Mouse (Mus musculus) C2C12 (cell line): ENCODE results near the gene Cd79b. TPM values are rescaled to one million over a fixed set of nuclear protein-coding genes. Genes with fewer than 3 reads are reported as not detected.

ENCODE experiments used
- H3K27me3 ChIP-seq: one replicate; pipeline ENCODE4 v1.6.1; 2011; ENCODE audit not compliant: control insufficient read depth, insufficient read depth, insufficient read length
- H3K36me3 ChIP-seq: one replicate; pipeline ENCODE4 v1.6.1; 2011; ENCODE audit not compliant: control insufficient read depth, insufficient read depth
- H3K4me3 ChIP-seq: one replicate; pipeline ENCODE4 v1.5.1; 2011; ENCODE audit warnings: mild to moderate bottlenecking, control low read depth; ENCODE audit not compliant: poor library complexity, insufficient read depth, severe bottlenecking
- H3K79me2 ChIP-seq: one replicate; pipeline ENCODE4 v1.6.1; 2011; ENCODE audit not compliant: control insufficient read depth, insufficient read depth
- H3K79me3 ChIP-seq: one replicate; pipeline ENCODE4 v1.6.1; 2011; ENCODE audit warnings: low read depth, control low read depth
- H3ac ChIP-seq: one replicate; pipeline ENCODE3; 2011; ENCODE audit warnings: low read depth; ENCODE audit not compliant: control insufficient read depth, insufficient read length
- CEBPB ChIP-seq: IDR thresholded peaks from one replicate; pipeline ENCODE4 v1.6.1; 2011; ENCODE audit warnings: low read depth, mild to moderate bottlenecking, control low read depth, moderate library complexity
- CTCF ChIP-seq: IDR thresholded peaks from one replicate; pipeline ENCODE4 v1.5.1; 2011; ENCODE audit not compliant: control insufficient read depth, insufficient read depth, insufficient read length
- FOSL1 ChIP-seq: IDR thresholded peaks from one replicate; pipeline ENCODE4 v1.8.0; 2011; ENCODE audit warnings: mild to moderate bottlenecking, low read length; ENCODE audit not compliant: poor library complexity, insufficient read depth, severe bottlenecking
- MAX ChIP-seq: IDR thresholded peaks from one replicate; pipeline ENCODE4 v1.6.1; 2011; ENCODE audit warnings: mild to moderate bottlenecking, control low read depth
- MYOD1 ChIP-seq: IDR thresholded peaks from one replicate; pipeline ENCODE4 v1.6.1; 2011; ENCODE audit warnings: low read depth; ENCODE audit not compliant: control insufficient read depth, insufficient read length
- MYOG ChIP-seq: IDR thresholded peaks from one replicate; pipeline ENCODE4 v1.6.1; 2011; ENCODE audit not compliant: control insufficient read depth, insufficient read length; ENCODE audit errors: extremely low read depth
- USF1 ChIP-seq: IDR thresholded peaks from one replicate; pipeline ENCODE4 v1.6.1; 2011; ENCODE audit warnings: low read depth, mild to moderate bottlenecking, control low read depth, moderate library complexity
- polyA plus RNA-seq: library from polyadenylated mRNA; unstranded; fragments of >200 nt; fragmentation: generic; extraction: Trizol; gene quantifications from one replicate; pipeline ENCODE4 v1.2.1, GENCODE M21; 2012; ENCODE audit warnings: missing spikeins

Gene Cd79b
- polyA plus RNA-seq, 1 experiment = not detected

DNA sequence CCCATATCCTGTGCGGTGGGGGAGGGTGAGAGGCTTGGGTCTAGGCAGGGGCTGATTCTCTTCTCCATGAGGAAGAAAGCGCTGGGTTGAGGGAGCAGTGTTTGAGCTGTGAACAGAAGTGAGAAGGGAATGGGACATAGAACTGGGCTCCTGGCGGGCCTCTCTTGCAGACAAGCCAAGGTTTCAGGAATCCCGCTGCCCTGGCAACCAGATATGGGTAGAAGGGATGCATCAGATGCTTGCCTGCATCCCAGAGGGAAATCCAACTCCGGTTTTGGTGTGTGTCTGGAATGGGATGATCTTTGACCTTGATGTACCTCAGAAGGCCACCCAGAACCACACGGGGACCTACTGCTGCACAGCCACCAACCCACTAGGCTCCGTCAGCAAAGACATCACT is 28.4 kb downstream of the Cd79b start:
- Histone ChIP-seq H3K27me3 (no peaks in the 10 kb centered on the region), H3K79me3 (no peaks in the 10 kb centered on the region), H3K79me2 (no peaks in the 10 kb centered on the region), H3K4me3 (no peak overlapping the region), H3K36me3 (no peaks in the 10 kb centered on the region), H3ac (no peak overlapping the region)
- TF ChIP-seq MYOD1 = no peak
- no peak for TF ChIP-seq MAX
- TF ChIP-seq FOSL1 = no peak
- no peak for TF ChIP-seq USF1
- no peak for TF ChIP-seq CTCF
- no peak for TF ChIP-seq MYOG
- no peak for TF ChIP-seq CEBPB

DNA sequence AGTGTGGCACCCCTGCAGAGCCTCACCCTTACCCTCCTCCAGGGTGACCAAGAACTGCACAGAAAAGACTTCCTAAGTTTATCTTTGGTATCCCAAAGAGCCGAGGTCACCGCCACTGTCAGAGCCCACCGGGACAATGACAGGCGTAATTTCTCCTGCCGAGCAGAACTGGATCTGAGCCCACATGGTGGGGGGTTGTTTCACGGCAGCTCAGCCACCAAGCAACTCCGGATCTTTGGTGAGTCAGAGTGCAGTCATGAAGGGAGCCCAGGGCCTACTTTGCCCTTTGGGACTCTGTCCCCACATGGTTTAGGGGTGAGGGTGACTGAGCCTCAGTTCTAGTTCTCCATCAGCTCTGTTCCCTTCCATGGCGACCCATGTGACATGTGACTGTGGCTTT is 30.4 kb downstream of the Cd79b start:
- no peaks in the 10 kb centered on the region for H3K79me3 ChIP-seq
- no peak overlapping the region for H3ac ChIP-seq
- no peaks in the 10 kb centered on the region for H3K79me2 ChIP-seq
- H3K27me3 ChIP-seq = no peaks in the 10 kb centered on the region
- H3K4me3 ChIP-seq = no peak overlapping the region
- TF ChIP-seq CTCF = no peak
- peak; percentile 8 for TF ChIP-seq FOSL1
- TF ChIP-seq MAX = peak; percentile 13
- no peak for TF ChIP-seq MYOG
- TF ChIP-seq MYOD1 = no peak
- TF ChIP-seq USF1 = peak; percentile 3
- H3K36me3 ChIP-seq = no peaks in the 10 kb centered on the region

DNA sequence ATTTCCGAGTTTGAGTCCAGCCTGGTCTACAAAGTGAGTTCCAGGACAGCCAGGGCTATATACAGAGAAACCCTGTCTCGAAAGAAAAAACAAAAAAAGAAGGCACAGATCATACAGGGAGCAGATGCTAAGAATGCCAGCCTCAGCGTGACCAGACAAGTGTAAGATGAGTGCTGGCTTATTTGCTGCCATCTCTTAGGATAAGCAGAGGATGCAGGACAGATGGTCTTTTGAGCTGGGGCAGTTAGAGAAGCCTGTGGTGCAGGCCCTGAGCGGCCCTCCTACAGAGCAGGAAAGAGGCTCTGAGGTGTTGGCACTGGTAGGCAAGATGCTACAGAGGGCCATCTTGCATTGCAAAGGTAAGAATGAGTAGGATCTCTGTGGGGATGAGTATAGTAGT is 31.2 kb downstream of the Cd79b start:
- H3K79me3 ChIP-seq = no peaks in the 10 kb centered on the region
- TF ChIP-seq FOSL1 = no peak
- no peak for TF ChIP-seq MYOD1
- no peak for TF ChIP-seq USF1
- no peak for TF ChIP-seq MAX
- TF ChIP-seq MYOG = no peak
- TF ChIP-seq CTCF = no peak
- no peak for TF ChIP-seq CEBPB
- no peaks in the 10 kb centered on the region for H3K36me3 ChIP-seq
- no peak overlapping the region for H3ac ChIP-seq
- H3K79me2 ChIP-seq = no peaks in the 10 kb centered on the region
- H3K27me3 ChIP-seq = no peaks in the 10 kb centered on the region
- H3K4me3 ChIP-seq = no peak overlapping the region

DNA sequence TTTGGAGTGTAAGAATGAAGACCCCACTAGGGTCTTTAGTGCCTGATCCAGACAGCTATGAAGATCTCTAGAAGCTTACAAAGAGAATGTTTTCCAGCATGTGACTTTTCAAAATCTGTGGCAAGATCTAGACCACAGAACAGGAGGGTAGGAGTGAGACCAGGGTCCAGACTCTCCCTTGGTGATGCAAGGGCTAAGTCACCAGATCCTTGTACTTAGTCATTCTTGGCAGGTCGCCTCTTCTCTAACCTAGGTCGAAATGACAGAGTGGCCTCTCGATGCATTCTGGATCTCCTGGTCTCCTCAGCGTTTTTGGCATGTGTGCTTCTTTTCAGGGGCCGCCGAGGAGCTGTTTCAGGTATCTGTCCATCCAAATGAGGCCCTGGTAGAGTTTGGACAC is 32.1 kb downstream of the Cd79b start:
- Histone ChIP-seq H3K79me2 (no peaks in the 10 kb centered on the region), H3K27me3 (no peaks in the 10 kb centered on the region), H3ac (no peak overlapping the region), H3K79me3 (no peaks in the 10 kb centered on the region), H3K36me3 (no peaks in the 10 kb centered on the region), H3K4me3 (no peak overlapping the region)
- no peak for TF ChIP-seq MAX
- TF ChIP-seq USF1 = peak; percentile 11
- no peak for TF ChIP-seq CTCF

DNA sequence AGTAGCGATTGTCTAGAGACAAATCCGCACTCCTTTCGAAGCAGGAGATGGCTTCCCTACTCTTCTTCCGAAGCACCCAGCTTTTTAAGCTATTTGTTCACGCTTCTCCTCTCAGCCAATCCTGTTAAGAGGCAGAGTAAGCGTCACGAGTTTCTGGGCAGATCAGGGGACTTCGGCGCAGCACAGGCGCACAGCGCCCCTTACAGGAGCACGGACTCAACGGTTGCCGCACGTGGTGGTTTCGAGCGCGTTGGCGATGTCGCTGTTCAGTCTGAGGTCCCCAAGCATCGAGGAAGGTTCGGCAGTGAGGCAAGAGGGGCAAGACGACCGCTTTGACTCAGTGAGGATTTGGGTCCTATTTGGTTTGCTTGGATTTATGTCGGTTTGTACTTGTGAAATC is 38.1 kb downstream of the Cd79b start, which contains the start of gene Tcam1:
Gene Tcam1 (plus strand): TSS at position 219 of the 400 bp plus-strand sequence.
- Histone ChIP-seq H3K79me2 (peaks cover 11% of the 10 kb centered on the region), H3K27me3 (no peaks in the 10 kb centered on the region), H3K79me3 (peaks cover 8% of the 10 kb centered on the region), H3K4me3 (no peak within 1 kb of the TSS), H3K36me3 (no peaks in the 10 kb centered on the region), H3ac (no peak within 1 kb of the TSS)
- TF ChIP-seq USF1 (peak; percentile 27), CTCF (peak; percentile 94), MYOD1 (no peak), FOSL1 (no peak), CEBPB (no peak), MAX (peak; percentile 88), MYOG (no peak)

DNA sequence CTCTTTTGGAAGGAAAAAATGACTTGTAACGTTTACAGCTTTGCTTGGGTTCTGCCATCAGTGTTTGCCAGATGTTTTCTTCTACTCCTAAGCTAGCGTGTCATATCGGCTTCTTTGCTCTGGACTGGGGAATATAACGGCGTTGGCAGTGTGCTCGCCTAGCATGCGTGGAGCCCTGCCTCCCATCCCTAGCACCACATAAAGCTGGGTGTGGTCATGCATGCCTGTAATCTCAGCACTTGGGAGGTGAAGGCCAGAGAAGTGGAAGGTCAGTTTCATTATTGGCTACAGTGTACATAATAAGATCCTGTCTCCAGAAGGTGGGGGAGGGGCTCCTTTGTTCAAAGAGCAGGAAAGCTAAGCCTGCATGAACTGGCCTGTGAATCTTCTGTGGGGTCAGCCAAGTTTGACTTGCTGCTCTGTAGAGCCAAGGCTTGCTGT is 39.6 kb downstream of the Cd79b start:
- no peaks in the 10 kb centered on the region for H3K36me3 ChIP-seq
- no peak for TF ChIP-seq MYOD1
- TF ChIP-seq FOSL1 = no peak
- TF ChIP-seq MAX = no peak
- TF ChIP-seq CTCF = no peak
- no peak for TF ChIP-seq MYOG
- TF ChIP-seq USF1 = no peak
- no peak for TF ChIP-seq CEBPB
- H3K27me3 ChIP-seq = no peaks in the 10 kb centered on the region
- peaks cover 18% of the 10 kb centered on the region for H3K79me3 ChIP-seq
- no peak overlapping the region for H3K4me3 ChIP-seq
- peaks cover 26% of the 10 kb centered on the region for H3K79me2 ChIP-seq
- no peak overlapping the region for H3ac ChIP-seq
